Mouse (Mus musculus) ovary, postnatal 36 days (tissue): ENCODE measurements around the gene Tank.

ENCODE experiments used
- DNase-seq: peaks from one replicate; pipeline ENCODE4 v3.0.0; 2022; ENCODE audit warnings: low spot score, mixed read lengths

The Tank gene

DNA sequence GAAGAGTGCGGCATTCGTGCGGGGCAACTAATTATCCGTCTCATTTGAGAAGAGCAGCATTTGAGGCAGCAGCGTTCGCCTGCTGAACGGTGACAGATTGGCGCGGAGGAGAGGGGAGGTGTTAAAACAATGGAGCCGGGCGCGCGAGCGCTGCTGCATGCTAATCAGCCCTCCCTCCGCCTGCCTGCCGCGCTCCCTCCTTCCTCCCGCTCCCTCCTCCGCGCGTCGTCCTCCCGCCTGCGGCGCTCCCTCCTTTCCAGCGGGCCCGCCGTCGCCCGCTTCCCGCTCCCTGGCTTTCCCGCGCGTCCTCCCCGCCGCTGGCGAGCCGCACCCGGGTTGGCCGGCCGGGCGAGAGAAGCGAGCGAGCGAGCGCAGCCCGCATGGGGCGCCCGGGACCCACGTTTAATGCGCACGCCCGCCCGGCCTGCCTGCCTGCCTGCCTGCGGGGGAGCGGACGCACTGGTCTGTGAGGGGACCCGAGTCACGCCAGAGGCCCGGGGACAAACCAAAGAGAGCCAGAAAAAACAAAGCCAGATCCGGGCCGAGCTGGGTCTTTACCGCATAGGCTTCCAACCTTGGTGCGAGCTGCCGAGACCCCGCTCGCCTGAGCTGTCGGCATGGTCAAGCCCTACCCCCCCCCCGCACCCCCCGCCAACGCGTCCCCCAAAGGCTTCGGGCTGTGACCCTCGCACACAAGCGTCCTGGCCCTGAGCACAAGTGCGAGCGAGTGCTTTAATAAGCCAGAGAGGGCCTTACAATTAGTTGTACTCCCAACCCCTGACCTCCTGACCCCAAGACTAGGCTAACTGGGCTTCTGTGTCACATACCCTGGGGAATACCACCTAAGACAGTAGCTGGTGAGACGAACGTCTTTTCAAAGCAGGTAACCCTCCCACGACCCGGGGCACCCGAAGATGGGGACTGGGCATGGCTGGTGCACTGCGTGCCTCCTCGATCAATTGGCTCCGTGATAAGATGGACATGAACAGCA lies 78.3 kb downstream of the Tank start:
- DNase-seq, result peak; percentile 70

DNA sequence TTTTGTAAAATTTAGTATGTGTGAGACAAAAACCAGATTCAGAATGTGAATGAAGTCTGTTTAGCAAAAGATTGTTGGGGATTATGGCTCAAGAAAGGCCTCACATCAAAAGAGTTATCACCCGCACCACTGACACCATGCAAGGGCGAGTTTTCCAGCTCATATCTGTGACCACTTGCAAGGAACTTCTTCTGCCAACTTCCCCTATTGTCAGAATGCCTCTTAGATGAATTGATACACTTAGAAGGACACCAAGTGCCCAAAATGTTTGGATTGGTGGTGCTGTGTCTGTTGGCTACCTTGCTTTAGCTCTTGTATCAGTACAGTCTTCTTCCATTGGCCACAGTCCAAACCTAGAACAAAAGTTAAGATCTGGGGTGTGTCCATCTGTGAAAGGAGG lies 80.9 kb downstream of the Tank start:
- DNase-seq, result no peak

DNA sequence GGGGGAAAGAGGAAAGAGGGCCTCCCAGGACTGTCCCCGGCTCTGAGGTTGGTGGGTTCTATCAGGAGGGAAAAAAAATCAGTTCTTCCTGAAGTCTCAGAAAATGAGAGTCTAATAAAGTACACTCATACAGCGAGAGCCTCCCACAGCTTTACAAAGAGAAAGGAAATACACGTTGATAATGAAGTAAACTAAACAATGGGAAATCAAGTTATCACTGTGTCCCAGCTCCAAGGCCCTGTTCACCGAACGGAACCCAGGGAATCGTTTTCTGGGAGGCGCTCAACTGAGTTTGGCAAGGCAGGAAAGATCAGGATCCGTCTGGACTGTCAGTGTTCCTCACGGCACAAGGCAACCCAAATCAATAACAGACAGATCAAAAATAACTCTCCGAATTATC lies 84.4 kb downstream of the Tank start:
- no peak for DNase-seq

DNA sequence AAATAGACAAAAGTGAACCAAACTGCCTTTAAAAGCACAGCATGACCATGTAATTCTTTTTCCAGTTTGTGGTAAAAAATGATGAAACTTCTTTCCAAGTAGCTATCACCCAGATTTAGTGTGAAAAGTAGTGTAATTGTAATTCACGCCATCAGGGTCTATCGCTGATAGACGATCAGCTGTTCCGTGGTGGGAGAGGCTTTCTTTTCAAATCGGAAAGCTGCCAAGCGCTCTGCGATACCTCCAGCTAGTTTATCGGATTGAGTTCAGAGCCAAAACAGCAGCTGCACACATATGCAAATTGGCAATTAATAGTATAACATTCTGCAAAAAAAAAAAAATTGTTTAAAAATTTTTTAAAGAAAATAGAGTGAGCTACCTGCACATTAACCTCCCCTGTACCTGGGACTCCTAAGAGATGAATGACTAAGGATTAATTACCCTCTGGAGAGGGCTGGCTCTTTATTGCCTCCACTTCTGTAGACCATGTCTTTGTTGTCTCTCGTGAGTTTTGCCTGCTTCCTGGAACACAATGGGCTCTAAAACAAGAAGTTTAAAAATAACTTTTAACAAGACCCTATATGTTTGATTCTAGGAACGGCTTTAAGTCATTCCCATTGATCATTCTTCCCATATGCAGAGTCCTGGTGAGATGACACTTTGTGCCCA lies 85.3 kb downstream of the Tank start:
- DNase-seq, result no peak

DNA sequence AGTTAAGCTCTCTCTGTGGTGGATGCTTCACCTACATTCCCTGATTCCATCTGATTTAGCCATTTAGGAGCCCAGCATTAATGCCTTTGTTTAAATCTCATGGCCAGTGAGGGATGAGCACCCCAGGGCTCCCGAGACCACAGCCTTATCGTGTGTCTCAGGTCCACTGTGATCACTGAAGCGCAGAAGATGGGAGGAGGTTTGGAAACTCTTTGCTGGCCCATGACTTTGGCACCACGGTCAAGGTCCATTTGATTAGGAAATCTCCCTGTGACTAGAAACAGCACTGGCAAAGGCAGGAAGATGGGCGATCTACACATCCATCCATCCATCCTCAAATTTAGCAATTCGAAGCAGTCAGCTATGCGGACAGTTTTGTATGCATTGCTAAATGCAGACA lies 89.0 kb downstream of the Tank start:
- no peak for DNase-seq

DNA sequence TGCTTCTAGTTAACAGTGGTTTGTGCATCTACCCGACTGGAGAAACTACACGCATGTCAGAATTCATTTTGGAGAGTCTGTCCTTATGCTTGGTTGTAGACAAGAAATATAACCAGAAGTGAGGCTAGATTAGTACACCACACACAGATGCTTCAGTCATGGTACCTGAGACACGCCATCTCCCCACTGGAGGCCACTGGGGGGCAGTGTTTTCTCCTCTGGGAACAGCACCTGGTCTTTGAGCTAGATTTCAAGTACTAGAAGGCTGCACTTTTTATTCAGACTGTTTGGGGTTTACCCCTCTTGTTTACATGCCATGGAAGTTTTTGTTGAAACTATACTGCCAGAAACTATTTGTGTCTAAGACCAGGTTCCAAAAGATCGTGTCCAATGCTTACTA lies 89.9 kb downstream of the Tank start:
- peak; percentile 59 for DNase-seq

DNA sequence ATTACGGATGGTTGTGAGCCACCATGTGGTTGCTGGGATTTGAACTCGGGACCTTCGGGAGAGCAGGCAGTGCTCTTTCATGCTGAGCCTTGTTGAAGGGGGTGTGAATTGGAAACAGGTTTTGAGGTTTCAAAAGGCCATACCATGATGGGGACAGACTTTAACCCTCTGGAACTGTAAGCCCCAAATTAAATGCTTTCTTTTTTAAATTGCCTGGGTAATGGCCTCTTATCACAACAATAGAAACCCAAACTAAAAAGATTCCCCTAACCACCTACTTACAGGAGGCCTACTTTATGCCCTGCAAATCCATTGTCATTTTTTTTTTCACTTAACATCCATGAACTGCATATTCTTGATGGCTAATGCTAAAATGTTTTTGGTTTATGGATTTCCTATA lies 96.2 kb downstream of the Tank start:
- DNase-seq, result no peak

DNA sequence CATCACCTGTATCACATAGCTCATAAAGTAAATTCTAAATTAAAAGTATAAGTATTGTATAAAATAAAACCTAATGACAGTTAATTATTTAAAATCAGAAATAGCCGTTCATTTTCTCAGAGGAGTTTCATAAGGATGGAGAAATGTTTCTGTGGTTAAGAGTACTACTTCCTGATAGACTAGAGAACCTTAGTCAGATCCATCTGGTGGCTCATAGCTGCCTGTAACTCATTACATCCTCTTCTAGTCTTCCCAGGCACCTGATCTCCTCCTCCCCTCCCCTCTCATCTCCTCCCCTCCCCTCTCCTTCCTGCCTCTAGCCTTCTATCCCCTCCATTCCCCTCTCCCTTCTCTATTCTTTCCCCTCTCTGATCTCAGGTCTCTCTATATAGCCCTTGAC lies 103.2 kb downstream of the Tank start:
- no peak for DNase-seq

DNA sequence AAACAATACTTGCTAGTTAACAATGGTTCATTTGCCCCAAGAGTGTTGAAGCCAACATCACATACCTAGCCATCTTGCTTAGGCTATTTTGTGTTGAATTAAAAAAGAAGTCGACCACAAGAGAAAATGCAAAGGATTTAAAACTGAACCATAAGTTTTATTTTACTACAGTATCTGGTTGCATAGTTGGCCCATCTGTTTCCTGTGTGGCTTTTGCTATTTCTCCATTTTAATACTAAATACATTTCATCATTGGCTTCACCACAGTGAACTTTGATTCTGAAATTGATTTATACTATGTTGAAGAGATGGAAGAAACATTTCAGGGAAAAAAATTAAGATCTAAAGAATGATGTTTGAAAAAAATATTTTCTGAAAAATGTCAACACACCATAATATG lies 108.1 kb downstream of the Tank start:
- DNase-seq, result no peak

DNA sequence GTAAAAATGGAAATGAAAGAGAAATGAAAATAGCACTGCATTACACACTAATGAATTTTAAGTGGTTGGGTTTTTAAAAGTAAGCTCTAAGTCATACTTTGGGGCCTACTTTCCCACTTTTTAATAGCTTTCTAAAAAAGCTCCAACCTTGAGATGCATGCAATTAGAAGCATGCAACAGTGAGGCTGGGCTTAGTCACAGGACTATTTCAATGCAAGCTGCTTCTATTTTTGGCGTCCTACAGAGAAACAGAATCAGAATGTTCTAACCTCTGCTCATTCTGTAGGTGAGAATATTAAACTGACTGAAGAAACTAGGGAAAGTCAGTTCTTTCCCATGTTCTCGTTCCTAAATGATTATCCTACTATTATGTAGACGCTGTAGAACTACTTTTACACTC lies 110.7 kb downstream of the Tank start:
- no peak for DNase-seq
